ENCODE assay signal across 23 mouse cellular contexts in genomic region chr2:157932655-157933054, GRCm38 (mm10). TPM values are rescaled to one million over a fixed set of nuclear protein-coding genes. Genes with fewer than 3 reads are reported as not detected.
DNase-seq lines count a peak whose midpoint lies in the region; ATAC-seq and TF ChIP-seq lines count a peak whose summit lies in the region.
"Had no signal": no experiment of that assay in that cellular context is flagged by ENCODE, and none has a peak within 500 bp of the region (broad histone marks: within the 10 kb centered on the region; RNA-seq: fewer than 3 reads in every experiment).

No protein-coding gene starts in this region.

- whole genome bisulfite sequencing in kidney, adult 2 months = 69% methylated on average over 4 of the region's 4 CpGs
- WGBS in kidney, embryonic 16.5 days = 71% methylated on average over 4 of the region's 4 CpGs
- 69% methylated on average over 4 of the region's 4 CpGs for WGBS in lung, embryonic 14.5 days
- 67% methylated on average over 4 of the region's 4 CpGs for WGBS in small intestine, adult 2 months

- TF ChIP-seq POLR2A in kidney, adult 2 months (IDR thresholded peaks at IDR 0.05; ENCODE audit: low read depth, low read length) = no peak
- TF ChIP-seq POLR2A in small intestine, adult 2 months (IDR thresholded peaks at IDR 0.05; ENCODE audit: low read depth, low read length) = no peak

- TF ChIP-seq CTCF in kidney, adult 2 months (conservative IDR thresholded peaks at IDR 0.05; ENCODE audit: insufficient read depth, insufficient read length, low read depth, low read length) = peak; percentile 21; the same call in 1 of the 2 replicates
- TF ChIP-seq CTCF in lung, embryonic 14.5 days (IDR thresholded peaks at IDR 0.05; ENCODE audit: low read depth) = peak; percentile 34
- 0 out of 2 replicates have a peak, but pooled peaks have one; percentile 9 for TF ChIP-seq CTCF in E14TG2a.4 (conservative IDR thresholded peaks at IDR 0.05; ENCODE audit: low read length)
- TF ChIP-seq CTCF in small intestine, adult 2 months (IDR thresholded peaks at IDR 0.05; ENCODE audit: extremely low read depth, insufficient read length, insufficient replicate concordance, low read depth, low read length) = peak; percentile 14; the same call in 1 of the 2 replicates

- no peaks in the 10 kb centered on the region for H3K27me3 ChIP-seq in kidney, adult 2 months (replicated peaks; ENCODE audit: control insufficient read depth, insufficient read depth, low read length)
- H3K27me3 ChIP-seq in kidney, embryonic 16.5 days (ENCODE audit: insufficient read depth, low read length) = no peaks in the 10 kb centered on the region
- no peaks in the 10 kb centered on the region for H3K27me3 ChIP-seq in lung, embryonic 14.5 days (ENCODE audit: insufficient read depth, low read length)
- H3K27me3 ChIP-seq in E14TG2a.4 (ENCODE audit: insufficient read depth, low read length) = peaks cover 2% of the 10 kb centered on the region; the same call in 1 of the 2 replicates
- H3K27me3 ChIP-seq in small intestine, adult 2 months (ENCODE audit: control insufficient read depth, insufficient read depth, low read length) = no peaks in the 10 kb centered on the region

- DNase-seq in kidney, adult 2 months = no peak
- DNase-seq in lung, embryonic 14.5 days = no peak
- DNase-seq in lung, adult 18-20 months = no peak
- no peak for DNase-seq in adrenal gland, adult 8-10 months
- DNase-seq: adrenal gland, postnatal 10 days; cerebellum, adult 9-10 months; gastrocnemius, postnatal 36 days; kidney, adult 11 months; lung, adult 2 months; right cerebral cortex, postnatal 4 days; thymus, postnatal 25 days had no signal

- H3K9ac ChIP-seq in kidney, embryonic 16.5 days (replicated peaks; ENCODE audit: low read length) = no peak overlapping the region
- no peak overlapping the region for H3K9ac ChIP-seq in lung, embryonic 14.5 days
- H3K9ac ChIP-seq: forebrain, embryonic 13.5 days; hindbrain, embryonic 14.5 days; limb, embryonic 12.5 days had no signal

- H3K27ac ChIP-seq in kidney, adult 2 months (ENCODE audit: insufficient read depth, low read depth, low read length) = no peak overlapping the region
- no peak overlapping the region for H3K27ac ChIP-seq in kidney, embryonic 16.5 days (ENCODE audit: low read length)
- no peak overlapping the region for H3K27ac ChIP-seq in lung, embryonic 14.5 days (ENCODE audit: low read depth)
- no peak overlapping the region for H3K27ac ChIP-seq in small intestine, adult 2 months (ENCODE audit: insufficient read depth, low read depth, low read length)
- H3K27ac ChIP-seq: forebrain, embryonic 13.5 days; hindbrain, embryonic 14.5 days; limb, embryonic 12.5 days; macrophage; midbrain, embryonic 10.5 days had no signal

- no peaks in the 10 kb centered on the region for H3K36me3 ChIP-seq in kidney, adult 2 months (ENCODE audit: control insufficient read depth, insufficient read depth, low read length)
- no peaks in the 10 kb centered on the region for H3K36me3 ChIP-seq in kidney, embryonic 16.5 days (ENCODE audit: insufficient read depth, low read length)
- H3K36me3 ChIP-seq in lung, embryonic 14.5 days (ENCODE audit: insufficient read depth) = no peaks in the 10 kb centered on the region
- no peaks in the 10 kb centered on the region for H3K36me3 ChIP-seq in E14TG2a.4 (ENCODE audit: insufficient read depth, low read length)
- no peaks in the 10 kb centered on the region for H3K36me3 ChIP-seq in small intestine, adult 2 months (ENCODE audit: control insufficient read depth, insufficient read depth, low read length)
- H3K36me3 ChIP-seq: limb, embryonic 12.5 days; midbrain, embryonic 10.5 days had no signal

- H3K4me1 ChIP-seq in kidney, adult 2 months (ENCODE audit: control insufficient read depth, insufficient read depth, low read length) = no peaks in the 10 kb centered on the region
- H3K4me1 ChIP-seq in kidney, embryonic 16.5 days (ENCODE audit: insufficient read depth, low read length) = 0 out of 2 replicates have a peak, but pooled peaks cover 2% of the 10 kb centered on the region
- H3K4me1 ChIP-seq in lung, embryonic 14.5 days (ENCODE audit: insufficient read depth) = no peaks in the 10 kb centered on the region
- peaks cover 60% of the 10 kb centered on the region for H3K4me1 ChIP-seq in E14TG2a.4 (replicated peaks; ENCODE audit: low read depth, low read length)
- H3K4me1 ChIP-seq in small intestine, adult 2 months (ENCODE audit: control insufficient read depth, insufficient read depth, insufficient read length, low read length) = peaks cover 26% of the 10 kb centered on the region

- no peak overlapping the region for H3K4me2 ChIP-seq in kidney, embryonic 16.5 days (replicated peaks; ENCODE audit: low read depth, low read length)
- no peak overlapping the region for H3K4me2 ChIP-seq in lung, embryonic 14.5 days
- H3K4me2 ChIP-seq: forebrain, embryonic 13.5 days; heart, embryonic 11.5 days; hindbrain, embryonic 14.5 days; limb, embryonic 12.5 days had no signal

- ATAC-seq in kidney, embryonic 16.5 days (ENCODE audit: low FRiP score, low TSS enrichment) = no peak
- ATAC-seq in lung, embryonic 14.5 days (ENCODE audit: insufficient read depth) = no peak
- ATAC-seq: forebrain, embryonic 13.5 days; Patski had no signal

- H3K9me3 ChIP-seq in kidney, embryonic 16.5 days (ENCODE audit: low read length) = no peaks in the 10 kb centered on the region
- H3K9me3 ChIP-seq in lung, embryonic 14.5 days (ENCODE audit: low read depth, low read length) = no peaks in the 10 kb centered on the region
- H3K9me3 ChIP-seq in E14TG2a.4 (ENCODE audit: low read length) = no peaks in the 10 kb centered on the region
- H3K9me3 ChIP-seq: forebrain, embryonic 13.5 days; midbrain, embryonic 10.5 days had no signal

- no peak overlapping the region for H3K4me3 ChIP-seq in kidney, adult 2 months (ENCODE audit: insufficient read depth, low read depth, low read length)
- no peak overlapping the region for H3K4me3 ChIP-seq in kidney, embryonic 16.5 days (ENCODE audit: low read length)
- H3K4me3 ChIP-seq in lung, embryonic 14.5 days (ENCODE audit: low read depth, low read length) = no peak overlapping the region
- H3K4me3 ChIP-seq in E14TG2a.4 (replicated peaks; ENCODE audit: low read length) = no peak overlapping the region
- no peak overlapping the region for H3K4me3 ChIP-seq in small intestine, adult 2 months (ENCODE audit: low read depth, low read length)
- H3K4me3 ChIP-seq: forebrain, embryonic 13.5 days; limb, embryonic 12.5 days; midbrain, embryonic 10.5 days had no signal

RNA-seq across cellular contexts. Expression of gene Vstm2l, which starts 18.2 kb away (rescaled TPM):
- 0.23 and 0.53 TPM in 2 replicates for polyA plus RNA-seq in kidney, adult 2 months (2012; rRNA removed)
- polyA plus RNA-seq in kidney, embryonic 16.5 days (2015; fragmentation: Nextera tagmentation; extraction: Ambion mirVana) = 0.21 and 0.22 TPM in 2 replicates
- polyA plus RNA-seq in lung, embryonic 14.5 days (2014; fragmentation: Nextera tagmentation; extraction: Ambion mirVana) = not detected in 2 replicates
- polyA plus RNA-seq in small intestine, adult 2 months (2012; rRNA removed) = 2.7 and 4.6 TPM in 2 replicates
- total RNA-seq in adrenal gland, adult 8-10 months (2022) = 1 to 10 TPM; 1.5 to 4.5 (median 2.4) TPM
- total RNA-seq: common myeloid progenitor, adult 5-6 weeks; gastrocnemius, postnatal 36 days; monocyte, adult 5-6 weeks had no signal
- polyA plus RNA-seq: lung, adult 2 months; macrophage; Patski had no signal
